Mouse (Mus musculus) lung, postnatal 0 days (tissue): ENCODE measurements around the gene Dlx1. TPM values are rescaled to one million over a fixed set of nuclear protein-coding genes. Genes with fewer than 3 reads are reported as not detected.

ENCODE experiments used
- ATAC-seq: fragments of 200-750 bp; cut with Nextera tagmentation; 2 replicates; pipeline ENCODE4 v1.8.0; 2017; ENCODE audit warnings: moderate library complexity
- DNase-seq: peaks from one replicate; pipeline ENCODE4 v3.0.0-alpha.2; 2016; ENCODE audit warnings: low spot score
- H3K27ac ChIP-seq: fragments of 300-500 bp; sonication (generic); 2 replicates; pipeline ENCODE4 v1.5.1; 2014; ENCODE audit warnings: antibody characterized with exemption, mild to moderate bottlenecking, low read length, mixed read lengths
- H3K27me3 ChIP-seq: fragments of 300-500 bp; sonication (generic); replicated peaks from 2 replicates; pipeline ENCODE4 v1.6.1; 2014; ENCODE audit warnings: low read length, mixed read lengths; ENCODE audit not compliant: insufficient read depth
- H3K36me3 ChIP-seq: fragments of 300-500 bp; sonication (generic); 2 replicates; pipeline ENCODE4 v1.6.1; 2014; ENCODE audit warnings: low read length, mixed read lengths; ENCODE audit not compliant: insufficient read depth
- H3K4me1 ChIP-seq: fragments of 300-500 bp; sonication (generic); 2 replicates; pipeline ENCODE4 v1.6.1; 2014; ENCODE audit warnings: antibody characterized with exemption, low read depth, low read length, mixed read lengths; ENCODE audit not compliant: insufficient read depth
- H3K4me2 ChIP-seq: fragments of 300-500 bp; sonication (generic); replicated peaks from 2 replicates; pipeline ENCODE4 v1.6.1; 2014; ENCODE audit warnings: low read depth, mild to moderate bottlenecking, low read length, moderate library complexity, mixed read lengths
- H3K4me3 ChIP-seq: fragments of 300-500 bp; sonication (generic); 2 replicates; pipeline ENCODE4 v1.5.1; 2014; ENCODE audit warnings: low read depth, low read length
- H3K9ac ChIP-seq: fragments of 300-500 bp; sonication (generic); replicated peaks from 2 replicates; pipeline ENCODE4 v1.6.1; 2014; ENCODE audit warnings: low read depth, mild to moderate bottlenecking
- H3K9me3 ChIP-seq: fragments of 300-500 bp; sonication (generic); 2 replicates; pipeline ENCODE4 v1.6.1; 2016; ENCODE audit warnings: low read length, mixed read lengths
- CTCF ChIP-seq: IDR thresholded peaks from 2 replicates; pipeline ENCODE4 v1.5.1; 2016; ENCODE audit warnings: antibody characterized with exemption, mild to moderate bottlenecking
- EP300 ChIP-seq: IDR thresholded peaks from 2 replicates; pipeline ENCODE4 v1.6.1; 2016; ENCODE audit warnings: antibody characterized with exemption, mild to moderate bottlenecking, control low read depth
- WGBS: fragments of 180-500 bp; shearing (Covaris S2); extraction: QIAGEN DNeasy Blood & Tissue Kit; methylation state at CpG from one replicate; pipeline ENCODE4 v1.1.7; 2014; 5-methylcytosine and 5-hydroxymethylcytosine counted together
- polyA plus RNA-seq: library from polyadenylated mRNA; unstranded; fragments of >200 nt; fragmentation: Nextera tagmentation; extraction: Ambion mirVana; gene quantifications from 2 replicates; pipeline ENCODE4 v1.2.1, GENCODE M21; 2015

Gene Dlx1
- polyA plus RNA-seq, 1 experiment from 2014 or later: not detected

GRCm38 (mm10) chr2:71511209-71511608, 16.7 kb upstream of the Dlx1 start:
- DNase-seq: no peak
- H3K9ac ChIP-seq: no peak overlapping the region
- no peaks in the 10 kb centered on the region for H3K9me3 ChIP-seq
- no peaks in the 10 kb centered on the region for H3K27me3 ChIP-seq
- no peaks in the 10 kb centered on the region for H3K36me3 ChIP-seq
- H3K4me3 ChIP-seq: no peak overlapping the region
- no peak overlapping the region for H3K4me2 ChIP-seq
- 83% methylated on average over 7 of the region's 7 CpGs for WGBS
- ATAC-seq: no peak
- no peaks in the 10 kb centered on the region for H3K4me1 ChIP-seq
- no peak for TF ChIP-seq EP300
- H3K27ac ChIP-seq: no peak overlapping the region

GRCm38 (mm10) chr2:71512326-71512725, 15.6 kb upstream of the Dlx1 start:
- H3K36me3 ChIP-seq: no peaks in the 10 kb centered on the region
- H3K4me3 ChIP-seq: no peak overlapping the region
- no peaks in the 10 kb centered on the region for H3K27me3 ChIP-seq
- no peaks in the 10 kb centered on the region for H3K9me3 ChIP-seq
- whole genome bisulfite sequencing: 77% methylated on average over 9 of the region's 9 CpGs
- TF ChIP-seq EP300 (no peak), CTCF (no peak)
- ATAC-seq: no peak
- no peak for DNase-seq
- H3K9ac ChIP-seq: no peak overlapping the region
- H3K27ac ChIP-seq: no peak overlapping the region
- H3K4me2 ChIP-seq: no peak overlapping the region
- no peaks in the 10 kb centered on the region for H3K4me1 ChIP-seq

- H3K27me3 ChIP-seq: no peaks in the 10 kb centered on the region
- no peak for ATAC-seq
- 78% methylated on average over 4 of the region's 4 CpGs for WGBS
- no peaks in the 10 kb centered on the region for H3K36me3 ChIP-seq
- no peak for DNase-seq
- H3K27ac ChIP-seq: no peak overlapping the region
- H3K9ac ChIP-seq: no peak overlapping the region
- no peak overlapping the region for H3K4me3 ChIP-seq
- H3K9me3 ChIP-seq: no peaks in the 10 kb centered on the region
- no peak overlapping the region for H3K4me2 ChIP-seq
- TF ChIP-seq CTCF (no peak), EP300 (no peak)
- no peaks in the 10 kb centered on the region for H3K4me1 ChIP-seq
Measured at GRCm38 (mm10) chr2:71516995-71517394, 10.9 kb upstream of the Dlx1 start.

DNA sequence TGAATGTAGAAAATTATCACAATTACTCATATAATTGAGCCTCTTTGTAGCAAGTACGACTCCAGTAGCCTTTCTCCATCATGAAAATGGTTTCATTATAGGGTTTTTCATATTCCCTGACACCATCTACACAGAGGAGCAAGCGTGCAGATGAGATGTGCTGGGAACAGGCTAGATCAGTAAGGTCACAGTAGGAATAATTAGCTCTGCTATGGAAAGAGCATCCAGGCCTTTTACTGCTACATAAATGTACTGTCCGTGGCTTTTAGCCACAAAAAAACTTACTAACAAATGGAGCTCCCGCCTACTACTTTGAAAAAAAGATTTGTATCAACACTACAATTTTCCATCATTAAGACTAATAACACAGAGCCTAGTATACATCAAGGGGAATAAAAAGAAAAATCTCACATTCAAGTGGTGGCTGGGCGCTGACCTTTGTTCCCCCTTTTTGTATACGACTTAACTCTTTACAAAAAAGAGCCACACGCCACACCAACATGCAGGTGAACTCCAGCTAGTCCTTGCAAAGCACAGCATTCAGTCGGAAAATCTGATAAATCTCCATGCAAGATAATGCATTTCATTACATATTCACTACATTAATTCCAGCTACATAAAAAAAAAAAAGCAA, 10.3 kb upstream of the Dlx1 start:
- ATAC-seq: no peak
- H3K27me3 ChIP-seq: no peaks in the 10 kb centered on the region; the same call in 1 of the 2 replicates
- H3K27ac ChIP-seq: no peak overlapping the region
- TF ChIP-seq EP300 (no peak), CTCF (no peak)
- no peaks in the 10 kb centered on the region for H3K9me3 ChIP-seq
- DNase-seq: no peak
- H3K4me1 ChIP-seq: no peaks in the 10 kb centered on the region
- H3K9ac ChIP-seq: no peak overlapping the region
- no peaks in the 10 kb centered on the region for H3K36me3 ChIP-seq
- 88% methylated on average over 8 of the region's 8 CpGs for WGBS
- H3K4me2 ChIP-seq: no peak overlapping the region
- no peak overlapping the region for H3K4me3 ChIP-seq

- H3K36me3 ChIP-seq: no peaks in the 10 kb centered on the region
- TF ChIP-seq EP300 (no peak), CTCF (no peak)
- no peak overlapping the region for H3K9ac ChIP-seq
- no peak overlapping the region for H3K27ac ChIP-seq
- no peak for ATAC-seq
- H3K9me3 ChIP-seq: no peaks in the 10 kb centered on the region
- H3K4me2 ChIP-seq: no peak overlapping the region
- H3K4me1 ChIP-seq: no peaks in the 10 kb centered on the region
- H3K4me3 ChIP-seq: no peak overlapping the region
- H3K27me3 ChIP-seq: peaks cover 25% of the 10 kb centered on the region
- 56% methylated on average over 4 of the region's 4 CpGs for WGBS
- no peak for DNase-seq
Measured at GRCm38 (mm10) chr2:71522871-71523270, 5.0 kb upstream of the Dlx1 start.

GRCm38 (mm10) chr2:71523431-71523830, 4.5 kb upstream of the Dlx1 start:
- DNase-seq (no peak), ATAC-seq (no peak)
- H3K27me3 ChIP-seq: peaks cover 30% of the 10 kb centered on the region
- H3K4me3 ChIP-seq: no peak overlapping the region
- no peak overlapping the region for H3K27ac ChIP-seq
- no peaks in the 10 kb centered on the region for H3K9me3 ChIP-seq
- no peak overlapping the region for H3K4me2 ChIP-seq
- H3K4me1 ChIP-seq: no peaks in the 10 kb centered on the region
- TF ChIP-seq EP300: no peak
- no peak for TF ChIP-seq CTCF
- no peak overlapping the region for H3K9ac ChIP-seq
- 29% methylated on average over 4 of the region's 4 CpGs for WGBS
- H3K36me3 ChIP-seq: no peaks in the 10 kb centered on the region

- Histone ChIP-seq H3K36me3 (no peaks in the 10 kb centered on the region), H3K4me2 (no peak overlapping the region), H3K4me3 (no peak overlapping the region), H3K4me1 (peaks cover 7% of the 10 kb centered on the region), H3K9ac (no peak overlapping the region), H3K9me3 (no peaks in the 10 kb centered on the region), H3K27ac (no peak overlapping the region), H3K27me3 (peaks cover 43% of the 10 kb centered on the region)
- TF ChIP-seq EP300 (no peak), CTCF (no peak)
- DNase-seq: no peak
- 28% methylated on average over 13 of the region's 13 CpGs for WGBS
- no peak for ATAC-seq
Measured at GRCm38 (mm10) chr2:71524763-71525162, 3.1 kb upstream of the Dlx1 start.
